Mouse (Mus musculus) natural killer cell, adult 2 months (primary cell): ENCODE data around the gene Mdh1b.

Experiments used
- DNase-seq, 2 experiments: peaks; one replicate each; pipeline ENCODE4 v3.0.0; 2022; ENCODE audit warnings: low spot score in 2 of 2

Gene Mdh1b

GRCm38 (mm10) chr1:63659591-63659990 lies 70.5 kb downstream of the Mdh1b start:
- peak in 1 of 2 experiments; percentile 5 for DNase-seq

DNA sequence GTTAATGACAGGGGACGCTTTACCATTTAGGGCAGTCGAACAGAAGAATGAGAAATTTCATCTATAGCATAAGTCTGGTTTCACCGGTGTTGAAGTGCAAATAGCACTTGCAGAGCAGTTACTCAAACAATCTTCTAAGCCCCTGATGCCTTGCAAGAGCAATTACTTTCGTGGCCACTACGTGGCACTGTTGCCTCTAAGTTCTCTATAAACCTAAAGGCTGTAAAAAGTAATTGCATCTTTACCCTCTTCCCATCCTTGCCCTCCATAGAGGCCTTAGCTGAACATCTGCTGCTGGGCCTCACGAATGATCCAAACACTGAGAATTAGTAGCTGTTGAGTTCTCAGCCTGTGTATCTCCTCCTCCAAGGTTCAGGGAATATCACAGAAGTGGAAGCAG lies 72.1 kb downstream of the Mdh1b start:
- DNase-seq: peak; percentile 12 to 41
